Mouse (Mus musculus): ENCODE measurements around the gene Tcea2. TPM values are rescaled to one million over a fixed set of nuclear protein-coding genes. Genes with fewer than 3 reads are reported as not detected.

Gene Tcea2
- polyA plus RNA-seq (2015; fragmentation: Illumina TruSeq; extraction: RNeasy Lipid Tissue Mini Kit (QIAGEN cat#74804); ENCODE audit: low read depth, low replicate concordance), result 74.5 TPM

DNA sequence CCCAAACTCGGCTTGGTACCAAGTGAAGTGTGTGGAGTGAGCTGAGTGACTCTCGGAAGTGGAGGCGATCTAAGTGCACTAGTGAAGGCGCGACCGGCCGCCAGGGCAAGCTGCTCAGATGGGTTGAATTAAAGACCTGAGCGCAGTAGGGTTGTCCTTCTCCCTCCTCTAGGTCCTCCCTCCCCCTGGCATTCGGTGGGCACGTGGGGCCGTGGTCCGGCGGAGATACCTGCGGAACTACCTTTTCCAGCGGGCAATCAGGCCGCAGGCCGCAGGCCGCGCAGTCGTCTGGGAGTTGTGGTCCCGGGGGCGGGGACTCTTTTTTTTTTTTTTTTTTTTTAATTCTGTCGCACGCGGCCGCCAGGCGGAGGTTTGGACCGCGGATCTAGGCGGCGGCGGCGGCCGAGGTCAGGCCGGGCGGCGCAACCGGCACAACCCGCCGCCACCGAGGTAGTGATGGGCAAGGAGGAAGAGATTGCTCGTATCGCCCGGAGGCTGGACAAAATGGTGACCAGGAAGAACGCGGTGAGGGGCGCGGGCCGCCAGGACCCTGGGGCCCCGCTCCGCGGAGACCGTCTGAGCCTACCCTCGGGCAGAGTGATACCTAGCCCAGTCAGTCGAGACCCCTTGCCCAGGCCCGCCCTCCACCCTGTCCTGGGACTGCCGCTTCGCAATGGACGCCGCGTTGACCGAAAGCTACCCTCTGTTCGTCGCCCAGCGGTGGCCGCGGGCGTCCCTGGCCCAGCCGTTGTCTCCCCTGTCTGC is at the start of gene Tcea2:
Gene Tcea2, plus strand, starts transcription at position 360 of the 765 bp plus-strand sequence.

DNA sequence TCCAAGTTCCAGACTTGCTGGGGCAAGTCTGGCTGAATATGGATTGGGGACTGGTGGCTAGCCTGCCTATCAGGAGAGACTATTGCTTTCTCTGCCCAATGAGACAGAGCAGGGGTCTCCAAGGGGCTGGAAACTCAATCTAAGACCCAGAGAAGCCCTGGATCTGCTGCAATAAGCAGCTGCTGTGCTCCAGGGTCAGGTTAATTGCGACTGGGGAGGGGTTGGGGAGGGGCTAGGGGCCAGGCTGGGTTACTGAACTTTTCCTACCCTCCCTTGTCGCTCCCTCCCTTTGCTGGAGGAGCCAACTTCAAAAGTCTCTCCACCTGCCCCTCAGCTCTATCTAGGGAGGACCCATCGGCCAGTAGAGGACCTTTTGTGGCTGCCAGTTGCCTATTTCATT is 23.4 kb upstream of the Tcea2 start, which contains the start of gene Gm29797:
Gene Gm29797, plus strand, starts transcription at position 301 of the 400 bp plus-strand sequence.

GRCm38 (mm10) chr2:181671326-181671725 is 8.8 kb upstream of the Tcea2 start, which contains the start of gene Sox18:
Gene Sox18 (minus strand): TSS chr2:181671640.

DNA sequence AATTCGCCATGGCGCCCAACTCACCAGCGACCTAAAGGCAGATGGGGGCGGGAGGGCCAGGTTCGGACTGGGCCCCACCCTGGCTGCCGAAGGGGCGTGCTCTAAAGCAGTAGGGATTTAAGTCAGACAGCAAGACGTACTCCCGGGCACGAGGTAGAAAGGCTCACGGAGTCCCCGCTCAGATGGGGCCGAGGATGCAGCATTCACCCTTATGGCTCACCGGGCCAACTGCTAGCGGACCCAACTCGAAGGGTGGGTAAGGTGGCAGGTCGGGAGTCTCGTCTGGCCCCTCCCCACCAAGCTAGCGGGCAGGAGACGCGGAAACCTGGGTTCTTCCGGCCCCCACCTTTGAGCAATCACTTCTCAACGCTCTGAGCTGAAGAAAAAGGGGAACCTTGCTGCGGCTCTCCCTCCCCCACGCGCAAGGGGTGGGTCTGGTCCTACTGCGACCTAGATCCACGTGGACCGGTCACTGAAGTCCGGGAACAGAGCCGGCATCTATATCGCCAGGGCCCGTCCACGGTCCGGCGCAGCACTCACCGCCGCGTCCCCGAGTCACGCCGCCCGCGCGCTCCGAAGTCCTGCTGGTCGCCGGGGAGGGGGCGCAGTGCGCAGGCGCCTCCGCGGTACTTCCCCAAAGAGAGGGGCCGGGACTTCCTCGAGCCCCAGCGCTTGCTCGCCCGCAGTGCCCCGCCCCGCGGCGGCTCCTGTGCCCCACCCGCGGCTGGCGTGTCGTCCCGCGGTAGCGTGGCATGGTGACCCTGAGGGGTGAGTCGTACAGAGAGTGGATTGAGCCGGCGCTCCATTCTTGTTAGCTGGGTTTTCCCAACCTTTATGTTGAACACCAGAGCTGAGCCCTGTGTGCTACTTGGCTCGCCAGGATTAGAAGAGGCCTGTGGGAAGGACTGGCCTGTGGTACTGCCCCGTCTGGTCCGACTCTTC is 13.5 kb downstream of the Tcea2 start, which contains the start of gene Rgs19:
Gene Rgs19, minus strand, starts transcription at position 639 of the 942 bp plus-strand sequence.

GRCm38 (mm10) chr2:181698241-181698640 is 18.1 kb downstream of the Tcea2 start, which contains the start of gene Lkaaear1:
Gene Lkaaear1 (minus strand): TSS chr2:181698442.

GRCm38 (mm10) chr2:181714903-181715326 is 34.8 kb downstream of the Tcea2 start, which contains the start of gene Oprl1:
Gene Oprl1 (plus strand): TSS chr2:181715016.

Other genes starting within 250 kb of the Tcea2 start
- 6.2 TPM for gene Zbtb46, start 220.9 kb upstream of the Tcea2 start, polyA plus RNA-seq (2015; fragmentation: Illumina TruSeq; extraction: RNeasy Lipid Tissue Mini Kit (QIAGEN cat#74804); ENCODE audit: low read depth, low replicate concordance)
- gene Abhd16b, start 187.1 kb upstream of the Tcea2 start, polyA plus RNA-seq (2015; fragmentation: Illumina TruSeq; extraction: RNeasy Lipid Tissue Mini Kit (QIAGEN cat#74804); ENCODE audit: low read depth, low replicate concordance), result not detected
- 156 TPM for gene Tpd52l2, start 183.2 kb upstream of the Tcea2 start, polyA plus RNA-seq (2015; fragmentation: Illumina TruSeq; extraction: RNeasy Lipid Tissue Mini Kit (QIAGEN cat#74804); ENCODE audit: low read depth, low replicate concordance)
- 172 TPM for gene Dnajc5, start 159.8 kb upstream of the Tcea2 start, polyA plus RNA-seq (2015; fragmentation: Illumina TruSeq; extraction: RNeasy Lipid Tissue Mini Kit (QIAGEN cat#74804); ENCODE audit: low read depth, low replicate concordance)
- gene Uckl1, start 95.4 kb upstream of the Tcea2 start, polyA plus RNA-seq (2015; fragmentation: Illumina TruSeq; extraction: RNeasy Lipid Tissue Mini Kit (QIAGEN cat#74804); ENCODE audit: low read depth, low replicate concordance), result 58.3 TPM
- gene Prpf6, start 88.4 kb upstream of the Tcea2 start, polyA plus RNA-seq (2015; fragmentation: Illumina TruSeq; extraction: RNeasy Lipid Tissue Mini Kit (QIAGEN cat#74804); ENCODE audit: low read depth, low replicate concordance), result 42.7 TPM
- 45.3 TPM for gene Zfp512b, start 87.5 kb upstream of the Tcea2 start, polyA plus RNA-seq (2015; fragmentation: Illumina TruSeq; extraction: RNeasy Lipid Tissue Mini Kit (QIAGEN cat#74804); ENCODE audit: low read depth, low replicate concordance)
- gene Samd10, start 81.1 kb upstream of the Tcea2 start, polyA plus RNA-seq (2015; fragmentation: Illumina TruSeq; extraction: RNeasy Lipid Tissue Mini Kit (QIAGEN cat#74804); ENCODE audit: low read depth, low replicate concordance), result 24.8 TPM
- gene Gm29797, start 23.3 kb upstream of the Tcea2 start, polyA plus RNA-seq (2015; fragmentation: Illumina TruSeq; extraction: RNeasy Lipid Tissue Mini Kit (QIAGEN cat#74804); ENCODE audit: low read depth, low replicate concordance), result not detected
- 7.8 TPM for gene Sox18, start 8.7 kb upstream of the Tcea2 start, polyA plus RNA-seq (2015; fragmentation: Illumina TruSeq; extraction: RNeasy Lipid Tissue Mini Kit (QIAGEN cat#74804); ENCODE audit: low read depth, low replicate concordance)
- 41.0 TPM for gene Rgs19, start 13.7 kb downstream of the Tcea2 start, polyA plus RNA-seq (2015; fragmentation: Illumina TruSeq; extraction: RNeasy Lipid Tissue Mini Kit (QIAGEN cat#74804); ENCODE audit: low read depth, low replicate concordance)
- gene Lkaaear1, start 18.1 kb downstream of the Tcea2 start, polyA plus RNA-seq (2015; fragmentation: Illumina TruSeq; extraction: RNeasy Lipid Tissue Mini Kit (QIAGEN cat#74804); ENCODE audit: low read depth, low replicate concordance), result not detected
- 44.8 TPM for gene Oprl1, start 34.7 kb downstream of the Tcea2 start, polyA plus RNA-seq (2015; fragmentation: Illumina TruSeq; extraction: RNeasy Lipid Tissue Mini Kit (QIAGEN cat#74804); ENCODE audit: low read depth, low replicate concordance)
- 5.8 TPM for gene Myt1, start 83.0 kb downstream of the Tcea2 start, polyA plus RNA-seq (2015; fragmentation: Illumina TruSeq; extraction: RNeasy Lipid Tissue Mini Kit (QIAGEN cat#74804); ENCODE audit: low read depth, low replicate concordance)
- 73.1 TPM for gene Pcmtd2, start 157.5 kb downstream of the Tcea2 start, polyA plus RNA-seq (2015; fragmentation: Illumina TruSeq; extraction: RNeasy Lipid Tissue Mini Kit (QIAGEN cat#74804); ENCODE audit: low read depth, low replicate concordance)
- 38.7 TPM for gene Polr3k, start 184.0 kb downstream of the Tcea2 start, polyA plus RNA-seq (2015; fragmentation: Illumina TruSeq; extraction: RNeasy Lipid Tissue Mini Kit (QIAGEN cat#74804); ENCODE audit: low read depth, low replicate concordance)